Mouse (Mus musculus) spleen, adult 2 months (tissue): ENCODE data around the gene Gcgr. TPM values are rescaled to one million over a fixed set of nuclear protein-coding genes. Genes with fewer than 3 reads are reported as not detected.

Experiments
- DNase-seq, 2 experiments: peaks; one replicate each; pipeline versions ENCODE4 v3.0.0 to v3.0.0-alpha.2; 2012 to 2021; ENCODE audit warnings: low spot score in 2 of 2, low read depth in 1 of 2
- H3K27ac ChIP-seq: fragments of 200-500 bp; 2 replicates; pipeline ENCODE4 v1.5.1; 2012; ENCODE audit warnings: low read length, inconsistent platforms; ENCODE audit not compliant: insufficient read depth
- H3K27me3 ChIP-seq: fragments of 200-500 bp; 2 replicates; pipeline ENCODE4 v1.6.1; 2012; ENCODE audit warnings: mild to moderate bottlenecking, moderate library complexity, low read length, inconsistent platforms; ENCODE audit not compliant: control insufficient read depth, insufficient read depth
- H3K36me3 ChIP-seq: fragments of 200-500 bp; 2 replicates; pipeline ENCODE4 v1.6.1; 2012; ENCODE audit warnings: mild to moderate bottlenecking, low read length, inconsistent platforms; ENCODE audit not compliant: control insufficient read depth, insufficient read depth
- H3K4me1 ChIP-seq: fragments of 200-500 bp; 2 replicates; pipeline ENCODE4 v1.6.1; 2011; ENCODE audit warnings: inconsistent platforms; ENCODE audit not compliant: control insufficient read depth, insufficient read depth, insufficient read length
- H3K4me3 ChIP-seq: fragments of 200-500 bp; 2 replicates; pipeline ENCODE4 v1.5.1; 2011; ENCODE audit warnings: mild to moderate bottlenecking, inconsistent platforms; ENCODE audit not compliant: insufficient read depth, insufficient read length; ENCODE audit errors: extremely low read depth
- CTCF ChIP-seq: fragments of 200-500 bp; IDR thresholded peaks from 2 replicates; pipeline ENCODE4 v1.5.1; 2011; ENCODE audit warnings: mild to moderate bottlenecking, inconsistent platforms; ENCODE audit not compliant: insufficient read depth, insufficient read length, insufficient replicate concordance; ENCODE audit errors: extremely low read depth
- POLR2A ChIP-seq: fragments of 200-500 bp; IDR thresholded peaks from 2 replicates; pipeline ENCODE4 v1.6.1; 2011; ENCODE audit warnings: low read depth, low read length, inconsistent platforms
- WGBS: fragments of 180-500 bp; shearing (Covaris S2); methylation state at CpG from one replicate; pipeline ENCODE4 v1.1.7; 2018; 5-methylcytosine and 5-hydroxymethylcytosine counted together
- polyA plus RNA-seq: library from polyadenylated mRNA; depleted of rRNA; stranded (reverse); fragments of >200 nt; gene quantifications from 2 replicates; pipeline ENCODE4 v1.2.3, GENCODE M21; 2012

Gene Gcgr
- polyA plus RNA-seq, 1 experiment: 0.30 TPM

DNA sequence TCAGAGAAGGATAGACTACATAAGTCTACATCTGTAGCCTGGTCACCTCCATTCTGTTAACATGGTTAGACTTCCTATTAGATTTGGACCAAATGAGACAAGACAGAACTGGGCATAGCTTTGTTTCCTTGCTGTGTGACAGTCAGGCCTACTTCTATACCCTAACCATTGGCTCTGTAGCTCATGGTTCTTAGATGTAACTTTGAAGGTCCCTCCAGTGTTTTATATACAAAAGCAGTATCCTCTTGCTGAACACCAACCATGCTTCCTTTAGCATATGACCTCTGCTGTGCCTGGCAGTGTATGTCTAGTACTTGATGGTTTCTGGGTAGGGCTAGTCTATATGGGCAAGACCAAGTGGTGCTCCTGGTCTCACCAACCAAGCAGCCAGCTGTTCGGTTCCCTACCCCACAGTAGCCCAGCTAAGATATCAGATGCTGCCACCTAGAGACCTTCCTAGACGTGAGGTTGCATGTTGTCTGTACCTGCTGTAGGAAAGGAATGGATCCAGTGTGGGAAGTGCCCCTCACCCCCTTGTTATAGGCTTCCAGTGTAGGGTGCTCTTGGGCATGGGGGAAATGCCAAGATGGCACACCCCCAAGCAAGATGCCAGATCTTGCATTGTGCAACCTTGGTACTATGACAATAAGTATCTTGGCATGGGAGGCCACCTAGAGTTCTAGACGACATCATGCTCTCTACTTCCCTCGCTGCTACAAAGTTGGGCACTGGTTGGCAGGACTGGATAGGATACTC lies 40.0 kb upstream of the Gcgr start:
- TF ChIP-seq POLR2A (no peak), CTCF (no peak)
- no peaks in the 10 kb centered on the region for H3K27me3 ChIP-seq
- peaks cover 16% of the 10 kb centered on the region; the same call in 1 of the 2 replicates for H3K36me3 ChIP-seq
- 52% methylated on average over 4 of the region's 4 CpGs for WGBS
- H3K4me3 ChIP-seq: no peak overlapping the region
- no peak for DNase-seq
- H3K27ac ChIP-seq: no peak overlapping the region
- peaks cover 12% of the 10 kb centered on the region; the same call in 1 of the 2 replicates for H3K4me1 ChIP-seq

GRCm38 (mm10) chr11:120491317-120492023 lies 39.0 kb upstream of the Gcgr start, which contains the start of gene Slc25a10:
Gene Slc25a10, plus strand, starts transcription at chr11:120491840.
- peak in 1 of 2 experiments; percentile 79 for DNase-seq
- Histone ChIP-seq H3K27ac (peak within 1 kb of the TSS; percentile 10; the same call in 1 of the 2 replicates), H3K4me1 (peaks cover 10% of the 10 kb centered on the region; the same call in 1 of the 2 replicates), H3K27me3 (no peaks in the 10 kb centered on the region), H3K36me3 (peaks cover 16% of the 10 kb centered on the region; the same call in 1 of the 2 replicates), H3K4me3 (peak within 1 kb of the TSS; percentile 73)
- TF ChIP-seq POLR2A: no peak
- TF ChIP-seq CTCF: no peak
- WGBS: 1% methylated on average over 35 of the region's 35 CpGs

DNA sequence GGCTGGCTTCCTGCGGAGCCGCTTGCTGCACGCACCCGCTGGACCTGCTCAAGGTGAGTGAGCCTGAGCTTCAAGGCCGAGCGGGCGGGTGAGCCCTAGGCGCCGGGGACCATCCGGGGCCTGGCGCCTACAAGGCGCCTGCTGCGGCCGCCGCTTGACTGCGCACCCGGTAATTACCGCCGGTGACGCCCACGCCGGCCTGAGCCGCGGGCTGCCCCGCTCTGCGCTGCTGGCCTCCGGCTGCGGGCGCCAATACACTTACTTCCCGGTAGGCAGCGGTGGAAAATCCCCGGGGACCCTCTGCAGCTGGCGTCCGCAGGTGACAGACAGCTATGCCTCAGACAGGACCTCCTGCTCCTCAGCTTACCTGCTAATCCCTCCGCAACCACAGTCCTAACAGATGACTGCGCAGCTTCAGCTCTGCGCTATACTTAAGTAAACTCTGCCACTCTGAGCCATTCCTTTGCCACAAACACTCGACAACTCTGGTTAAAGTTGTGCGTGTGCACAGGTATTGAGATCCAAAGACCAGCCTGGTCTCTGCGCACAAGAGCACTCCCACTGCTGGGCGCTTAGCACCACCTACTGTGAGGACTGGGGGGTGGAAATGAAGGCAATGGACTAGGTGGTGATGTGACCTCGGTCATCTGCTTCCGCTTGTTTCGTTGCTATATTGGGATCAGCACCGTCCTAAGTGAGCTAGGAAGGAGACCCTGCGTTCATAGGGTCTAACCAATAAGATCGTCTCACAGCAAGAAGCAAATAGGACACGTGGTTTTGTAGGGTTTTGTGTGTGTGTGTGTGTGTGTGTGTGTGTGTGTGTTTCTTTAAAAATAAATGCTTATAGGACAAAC lies 38.2 kb upstream of the Gcgr start:
- Histone ChIP-seq H3K4me3 (peak overlapping the region; percentile 73), H3K27ac (peak overlapping the region; percentile 10; the same call in 1 of the 2 replicates), H3K4me1 (peaks cover 10% of the 10 kb centered on the region; the same call in 1 of the 2 replicates), H3K36me3 (peaks cover 13% of the 10 kb centered on the region; the same call in 1 of the 2 replicates), H3K27me3 (no peaks in the 10 kb centered on the region)
- peak in 1 of 2 experiments; percentile 36 for DNase-seq
- TF ChIP-seq POLR2A (no peak), CTCF (no peak)
- WGBS: under 1% methylated on average over 48 of the region's 48 CpGs

- Histone ChIP-seq H3K27ac (no peak overlapping the region), H3K4me3 (no peak overlapping the region), H3K36me3 (peaks cover 10% of the 10 kb centered on the region; the same call in 1 of the 2 replicates), H3K27me3 (no peaks in the 10 kb centered on the region), H3K4me1 (peaks cover 10% of the 10 kb centered on the region; the same call in 1 of the 2 replicates)
- no peak for TF ChIP-seq POLR2A
- TF ChIP-seq CTCF: no peak
- WGBS: 43% methylated on average over 3 of the region's 3 CpGs
- DNase-seq: no peak
These were observed 37.7 kb upstream of the Gcgr start for GRCm38 (mm10) chr11:120492878-120493203.

- WGBS: 87% methylated on average over 3 of the region's 3 CpGs
- 0 out of 2 replicates have a peak, but pooled peaks cover 7% of the 10 kb centered on the region for H3K36me3 ChIP-seq
- no peak overlapping the region for H3K4me3 ChIP-seq
- TF ChIP-seq POLR2A: no peak
- no peak for TF ChIP-seq CTCF
- H3K4me1 ChIP-seq: peaks cover 10% of the 10 kb centered on the region; the same call in 1 of the 2 replicates
- no peak for DNase-seq
- no peak overlapping the region for H3K27ac ChIP-seq
- no peaks in the 10 kb centered on the region for H3K27me3 ChIP-seq
These were observed 37.1 kb upstream of the Gcgr start for GRCm38 (mm10) chr11:120493351-120493750.

- TF ChIP-seq POLR2A (no peak), CTCF (no peak)
- no peak for DNase-seq
- 0 out of 2 replicates have a peak, but pooled peaks cover 4% of the 10 kb centered on the region for H3K36me3 ChIP-seq
- WGBS: 94% methylated on average over 3 of the region's 3 CpGs
- H3K27me3 ChIP-seq: no peaks in the 10 kb centered on the region
- H3K27ac ChIP-seq: no peak overlapping the region
- peaks cover 10% of the 10 kb centered on the region; the same call in 1 of the 2 replicates for H3K4me1 ChIP-seq
- no peak overlapping the region for H3K4me3 ChIP-seq
These were observed 36.6 kb upstream of the Gcgr start for GRCm38 (mm10) chr11:120493911-120494310.
